Mouse (Mus musculus) lung, embryonic 15.5 days (tissue): ENCODE measurements around the gene Plekha6. TPM values are rescaled to one million over a fixed set of nuclear protein-coding genes. Genes with fewer than 3 reads are reported as not detected.

Experiments used
- ATAC-seq: fragments of 200-750 bp; cut with Nextera tagmentation; 2 replicates; pipeline ENCODE4 v1.8.0; 2017; ENCODE audit warnings: moderate number of reproducible peaks, borderline replicate concordance; ENCODE audit not compliant: low FRiP score, low TSS enrichment; ENCODE audit errors: extremely low read depth
- H3K27ac ChIP-seq: fragments of 300-500 bp; sonication (generic); 2 replicates; pipeline ENCODE4 v1.5.1; 2015; ENCODE audit warnings: moderate library complexity, mild to moderate bottlenecking, inconsistent platforms
- H3K27me3 ChIP-seq: fragments of 300-500 bp; sonication (generic); 2 replicates; pipeline ENCODE4 v1.6.1; 2015; ENCODE audit warnings: inconsistent platforms
- H3K36me3 ChIP-seq: fragments of 300-500 bp; sonication (generic); 2 replicates; pipeline ENCODE4 v1.6.1; 2015; ENCODE audit warnings: inconsistent platforms
- H3K4me1 ChIP-seq: fragments of 300-500 bp; sonication (generic); 2 replicates; pipeline ENCODE4 v1.6.1; 2015; ENCODE audit warnings: inconsistent platforms
- H3K4me2 ChIP-seq: fragments of 300-500 bp; sonication (generic); 2 replicates; pipeline ENCODE4 v1.6.1; 2015; ENCODE audit warnings: inconsistent platforms, mild to moderate bottlenecking, moderate library complexity
- H3K4me3 ChIP-seq: fragments of 300-500 bp; sonication (generic); 2 replicates; pipeline ENCODE4 v1.5.1; 2015; ENCODE audit warnings: mild to moderate bottlenecking, inconsistent platforms
- H3K9ac ChIP-seq: fragments of 300-500 bp; sonication (generic); 2 replicates; pipeline ENCODE4 v1.6.1; 2015; ENCODE audit warnings: inconsistent platforms
- H3K9me3 ChIP-seq: fragments of 300-500 bp; sonication (generic); 2 replicates; pipeline ENCODE4 v1.6.1; 2016; ENCODE audit warnings: inconsistent platforms
- WGBS: fragments of 180-500 bp; shearing (Covaris S2); methylation state at CpG from one replicate; pipeline ENCODE4 v1.1.7; 2015; 5-methylcytosine and 5-hydroxymethylcytosine counted together
- polyA plus RNA-seq: library from polyadenylated mRNA; unstranded; fragments of >200 nt; fragmentation: Nextera tagmentation; extraction: Ambion mirVana; gene quantifications from 2 replicates; pipeline ENCODE4 v1.2.1, GENCODE M21; 2015

The Plekha6 gene
- polyA plus RNA-seq, 1 experiment from 2014 or later, result 7.6 TPM

- Histone ChIP-seq H3K9ac (no peak overlapping the region), H3K27ac (no peak overlapping the region), H3K9me3 (no peaks in the 10 kb centered on the region), H3K4me3 (no peak overlapping the region), H3K27me3 (no peaks in the 10 kb centered on the region), H3K4me2 (no peak overlapping the region), H3K4me1 (peaks cover 11% of the 10 kb centered on the region), H3K36me3 (no peaks in the 10 kb centered on the region)
- 83% methylated on average over 1 of the region's 1 CpGs for WGBS
- no peak for ATAC-seq
These were observed 153.1 kb downstream of the Plekha6 start for GRCm38 (mm10) chr1:133317149-133317548.

DNA sequence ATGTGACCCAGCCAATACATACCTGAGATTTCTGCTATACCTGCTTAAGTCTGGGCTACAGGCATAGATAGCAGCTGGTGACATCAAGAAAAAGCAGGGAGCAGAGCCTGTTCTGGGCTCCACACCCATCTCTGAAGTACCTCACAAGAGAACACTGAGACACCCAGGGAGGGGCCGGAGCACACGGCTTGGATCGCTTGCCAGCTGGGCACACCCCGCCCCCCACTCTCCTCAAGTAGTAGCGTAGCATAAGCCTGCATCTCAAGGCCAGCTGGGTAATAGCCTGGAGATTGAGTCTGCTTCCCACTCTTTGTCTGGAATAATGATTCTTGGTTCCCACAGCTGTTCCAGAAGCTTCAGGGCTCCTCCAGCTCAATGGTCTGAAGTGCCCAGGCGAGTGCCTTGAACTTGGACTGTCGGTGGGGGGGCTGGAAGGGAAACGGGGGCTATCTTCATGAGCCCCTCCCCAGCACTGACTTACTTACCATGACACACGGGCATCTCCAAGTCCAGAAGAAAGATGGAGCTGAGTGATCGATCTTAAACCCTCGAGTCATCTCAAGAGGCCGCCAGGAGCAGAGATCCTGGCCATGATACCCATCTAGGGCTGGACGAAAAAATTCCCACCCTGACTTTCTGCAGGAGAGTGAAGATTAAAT, 157.4 kb downstream of the Plekha6 start, which contains the start of gene Kiss1:
Gene Kiss1, plus strand, starts transcription at position 609 of the 659 bp plus-strand sequence.
- H3K27ac ChIP-seq, result no peak within 1 kb of the TSS; the same call in 1 of the 2 replicates
- no peaks in the 10 kb centered on the region for H3K27me3 ChIP-seq
- H3K4me3 ChIP-seq, result no peak within 1 kb of the TSS
- no peaks in the 10 kb centered on the region for H3K9me3 ChIP-seq
- no peak within 1 kb of the TSS for H3K4me2 ChIP-seq
- H3K4me1 ChIP-seq, result peaks cover 23% of the 10 kb centered on the region
- 0 out of 2 replicates have a peak, but pooled peaks have one; percentile 43 for ATAC-seq
- no peaks in the 10 kb centered on the region for H3K36me3 ChIP-seq
- 66% methylated on average over 13 of the region's 13 CpGs for WGBS
- H3K9ac ChIP-seq, result no peak within 1 kb of the TSS

DNA sequence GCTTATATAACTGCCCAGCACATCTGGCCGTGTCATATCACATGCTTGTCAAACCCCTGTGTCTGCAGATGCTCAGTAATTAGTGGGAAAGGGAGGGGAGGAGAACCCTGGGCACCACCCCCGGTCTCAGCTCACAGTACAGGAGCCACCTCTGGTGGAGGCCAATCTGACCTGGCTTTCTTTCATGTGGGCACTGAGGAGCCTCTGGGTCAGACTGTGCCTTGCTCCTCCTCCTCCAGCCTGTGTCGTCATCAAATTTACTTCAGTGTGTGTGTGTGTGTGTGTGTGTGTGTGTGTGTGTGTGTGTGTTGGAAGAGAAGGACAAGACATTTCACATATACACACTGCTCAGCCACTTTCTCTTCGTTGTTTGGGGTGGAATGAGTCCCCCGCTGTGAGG, 159.3 kb downstream of the Plekha6 start:
- Histone ChIP-seq H3K9me3 (no peaks in the 10 kb centered on the region), H3K9ac (no peak overlapping the region), H3K4me3 (no peak overlapping the region), H3K4me1 (peaks cover 28% of the 10 kb centered on the region), H3K27ac (peak overlapping the region; percentile 21; the same call in 1 of the 2 replicates), H3K27me3 (no peaks in the 10 kb centered on the region), H3K4me2 (no peak overlapping the region), H3K36me3 (no peaks in the 10 kb centered on the region)
- ATAC-seq, result peak; percentile 17; the same call in 1 of the 2 replicates
- 23% methylated on average over 5 of the region's 5 CpGs for WGBS

- peaks cover 4% of the 10 kb centered on the region; the same call in 1 of the 2 replicates for H3K27me3 ChIP-seq
- H3K36me3 ChIP-seq, result no peaks in the 10 kb centered on the region
- H3K9ac ChIP-seq, result no peak overlapping the region
- no peaks in the 10 kb centered on the region for H3K9me3 ChIP-seq
- no peak overlapping the region for H3K27ac ChIP-seq
- H3K4me2 ChIP-seq, result no peak overlapping the region
- H3K4me1 ChIP-seq, result peaks cover 47% of the 10 kb centered on the region
- WGBS, result 75% methylated on average over 8 of the region's 8 CpGs
- no peak overlapping the region for H3K4me3 ChIP-seq
- ATAC-seq, result no peak
These were observed 161.9 kb downstream of the Plekha6 start for GRCm38 (mm10) chr1:133325951-133326350.

DNA sequence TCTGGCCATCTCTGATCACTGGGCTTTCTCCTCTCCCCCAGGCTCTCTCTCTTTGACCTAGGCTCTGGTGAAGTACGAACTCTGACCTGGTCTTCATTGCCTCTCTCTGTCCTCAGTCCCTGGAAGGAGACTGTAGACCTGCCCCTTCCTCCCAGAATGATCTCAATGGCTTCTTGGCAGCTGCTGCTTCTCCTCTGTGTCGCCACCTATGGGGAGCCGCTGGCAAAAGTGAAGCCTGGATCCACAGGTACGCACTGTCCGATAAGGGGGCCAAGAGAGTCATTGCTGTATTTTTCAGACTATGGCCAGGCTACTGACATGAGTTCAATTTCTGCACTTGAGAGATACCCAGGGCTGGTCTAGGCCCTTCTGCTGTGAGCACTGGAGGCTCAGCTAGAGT, 163.1 kb downstream of the Plekha6 start:
- H3K36me3 ChIP-seq, result no peaks in the 10 kb centered on the region
- no peaks in the 10 kb centered on the region for H3K9me3 ChIP-seq
- no peak for ATAC-seq
- H3K27ac ChIP-seq, result no peak overlapping the region
- no peak overlapping the region for H3K4me3 ChIP-seq
- no peak overlapping the region for H3K4me2 ChIP-seq
- H3K4me1 ChIP-seq, result peaks cover 40% of the 10 kb centered on the region
- peaks cover 7% of the 10 kb centered on the region; the same call in 1 of the 2 replicates for H3K27me3 ChIP-seq
- WGBS, result 54% methylated on average over 5 of the region's 5 CpGs
- H3K9ac ChIP-seq, result no peak overlapping the region

DNA sequence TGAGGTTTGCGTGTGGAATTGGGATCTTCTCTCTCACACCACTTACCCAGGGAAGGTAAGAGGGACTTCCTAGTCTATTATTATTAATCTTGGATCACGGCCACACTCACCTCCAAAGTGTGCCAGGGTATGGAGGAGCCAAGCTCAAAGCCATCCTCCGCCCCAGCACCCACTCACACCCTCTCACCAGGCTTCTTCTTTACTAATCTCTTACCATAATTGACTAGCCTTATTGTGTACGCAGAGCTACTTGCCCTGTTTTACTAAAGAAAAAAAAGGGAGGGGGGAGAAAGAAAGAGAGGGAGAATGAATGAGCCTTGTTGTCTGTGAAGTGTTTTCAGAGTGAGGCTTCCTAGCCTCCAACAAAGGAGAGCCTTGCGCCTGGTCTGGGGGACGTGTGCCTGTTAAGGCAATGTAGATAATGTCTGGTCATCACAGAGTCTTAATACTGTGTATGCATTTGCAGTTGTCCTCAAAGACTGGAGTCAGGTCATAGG, 164.3 kb downstream of the Plekha6 start:
- H3K4me1 ChIP-seq, result peaks cover 35% of the 10 kb centered on the region
- H3K9me3 ChIP-seq, result no peaks in the 10 kb centered on the region
- no peak overlapping the region for H3K4me3 ChIP-seq
- no peak overlapping the region for H3K9ac ChIP-seq
- H3K27me3 ChIP-seq, result peaks cover 7% of the 10 kb centered on the region; the same call in 1 of the 2 replicates
- 0 out of 2 replicates have a peak overlapping the region, but pooled peaks have one; percentile 73 for H3K4me2 ChIP-seq
- 54% methylated on average over 6 of the region's 6 CpGs for WGBS
- no peak for ATAC-seq
- no peaks in the 10 kb centered on the region for H3K36me3 ChIP-seq
- H3K27ac ChIP-seq, result peak overlapping the region; percentile 71

GRCm38 (mm10) chr1:133328896-133329637, 165.1 kb downstream of the Plekha6 start:
- ATAC-seq, result peak; percentile 81; the same call in 1 of the 2 replicates
- Histone ChIP-seq H3K4me1 (peaks cover 30% of the 10 kb centered on the region), H3K9ac (no peak overlapping the region; the same call in 1 of the 2 replicates), H3K9me3 (no peaks in the 10 kb centered on the region), H3K4me2 (peak overlapping the region; percentile 73), H3K4me3 (peak overlapping the region; percentile 22), H3K36me3 (no peaks in the 10 kb centered on the region), H3K27me3 (peaks cover 7% of the 10 kb centered on the region; the same call in 1 of the 2 replicates), H3K27ac (peak overlapping the region; percentile 71)
- 4% methylated on average over 34 of the region's 34 CpGs for WGBS

GRCm38 (mm10) chr1:133329638-133329964, 165.6 kb downstream of the Plekha6 start:
- peaks cover 7% of the 10 kb centered on the region; the same call in 1 of the 2 replicates for H3K27me3 ChIP-seq
- no peaks in the 10 kb centered on the region for H3K36me3 ChIP-seq
- H3K4me3 ChIP-seq, result peak overlapping the region; percentile 22
- peak overlapping the region; percentile 71 for H3K27ac ChIP-seq
- peak overlapping the region; percentile 73 for H3K4me2 ChIP-seq
- H3K9ac ChIP-seq, result no peak overlapping the region; the same call in 1 of the 2 replicates
- peak; percentile 19; the same call in 1 of the 2 replicates for ATAC-seq
- H3K9me3 ChIP-seq, result no peaks in the 10 kb centered on the region
- 23% methylated on average over 7 of the region's 7 CpGs for WGBS
- H3K4me1 ChIP-seq, result peaks cover 28% of the 10 kb centered on the region

- H3K4me2 ChIP-seq, result no peak overlapping the region
- H3K4me3 ChIP-seq, result no peak overlapping the region
- H3K4me1 ChIP-seq, result peaks cover 28% of the 10 kb centered on the region
- ATAC-seq, result no peak
- no peaks in the 10 kb centered on the region for H3K9me3 ChIP-seq
- H3K9ac ChIP-seq, result no peak overlapping the region
- peaks cover 7% of the 10 kb centered on the region; the same call in 1 of the 2 replicates for H3K27me3 ChIP-seq
- 53% methylated on average over 3 of the region's 3 CpGs for WGBS
- no peak overlapping the region for H3K27ac ChIP-seq
- H3K36me3 ChIP-seq, result no peaks in the 10 kb centered on the region
These were observed 167.1 kb downstream of the Plekha6 start for GRCm38 (mm10) chr1:133331142-133331541.

DNA sequence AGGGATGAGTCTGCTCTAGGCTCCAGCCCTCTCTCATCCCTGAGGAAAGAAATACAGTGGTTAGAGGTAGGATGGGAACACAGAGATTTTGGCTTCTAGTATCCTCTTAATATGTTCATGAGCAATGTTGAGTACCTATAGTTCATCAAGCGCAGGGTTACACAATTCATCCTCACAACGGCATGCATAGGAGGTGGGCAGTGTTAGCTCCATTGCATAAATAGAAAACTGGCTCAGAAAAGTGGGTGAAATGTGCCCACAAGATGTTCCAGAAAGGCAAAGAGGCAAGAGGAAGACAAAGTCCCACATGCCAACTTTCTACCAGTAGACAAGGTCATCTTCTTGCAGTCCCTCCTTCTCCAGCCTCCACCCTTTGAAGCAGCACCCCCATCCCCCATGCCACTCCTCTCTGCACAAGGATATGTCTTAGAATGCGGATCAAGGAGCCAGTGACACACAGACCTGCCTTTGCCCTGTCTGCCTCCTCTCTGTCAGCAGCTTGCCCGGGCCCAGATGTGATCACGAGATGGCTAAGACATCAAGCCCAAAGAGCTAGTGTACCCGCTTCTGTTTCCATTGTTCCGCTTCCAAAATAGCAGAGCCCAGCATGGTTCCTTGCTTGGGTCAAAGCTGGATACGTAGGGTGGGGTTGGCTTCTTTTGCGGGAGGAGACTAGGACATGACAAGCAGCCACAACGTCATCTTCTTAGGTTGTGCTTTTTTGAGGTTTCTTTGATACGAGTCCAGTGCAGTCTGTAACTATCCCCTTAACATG, 168.8 kb downstream of the Plekha6 start:
- H3K4me1 ChIP-seq, result peaks cover 28% of the 10 kb centered on the region
- H3K4me2 ChIP-seq, result no peak overlapping the region
- 87% methylated on average over 11 of the region's 11 CpGs for WGBS
- H3K9ac ChIP-seq, result no peak overlapping the region
- ATAC-seq, result no peak
- H3K36me3 ChIP-seq, result no peaks in the 10 kb centered on the region
- no peaks in the 10 kb centered on the region for H3K9me3 ChIP-seq
- H3K4me3 ChIP-seq, result no peak overlapping the region
- no peak overlapping the region for H3K27ac ChIP-seq
- peaks cover 7% of the 10 kb centered on the region; the same call in 1 of the 2 replicates for H3K27me3 ChIP-seq

GRCm38 (mm10) chr1:133333937-133334336, 169.9 kb downstream of the Plekha6 start:
- no peak overlapping the region for H3K27ac ChIP-seq
- no peak overlapping the region for H3K9ac ChIP-seq
- H3K9me3 ChIP-seq, result no peaks in the 10 kb centered on the region
- no peak overlapping the region for H3K4me2 ChIP-seq
- no peak overlapping the region for H3K4me3 ChIP-seq
- H3K36me3 ChIP-seq, result no peaks in the 10 kb centered on the region
- no peak for ATAC-seq
- H3K4me1 ChIP-seq, result peaks cover 17% of the 10 kb centered on the region
- WGBS, result 73% methylated on average over 6 of the region's 6 CpGs
- peaks cover 7% of the 10 kb centered on the region; the same call in 1 of the 2 replicates for H3K27me3 ChIP-seq
